Mouse (Mus musculus) natural killer cell, adult 2 months (primary cell): ENCODE measurements around the gene Rp2.

ENCODE experiments used
- DNase-seq, 2 experiments: peaks; one replicate each; pipeline ENCODE4 v3.0.0; 2022; ENCODE audit warnings: low spot score in 2 of 2

The Rp2 gene

DNA sequence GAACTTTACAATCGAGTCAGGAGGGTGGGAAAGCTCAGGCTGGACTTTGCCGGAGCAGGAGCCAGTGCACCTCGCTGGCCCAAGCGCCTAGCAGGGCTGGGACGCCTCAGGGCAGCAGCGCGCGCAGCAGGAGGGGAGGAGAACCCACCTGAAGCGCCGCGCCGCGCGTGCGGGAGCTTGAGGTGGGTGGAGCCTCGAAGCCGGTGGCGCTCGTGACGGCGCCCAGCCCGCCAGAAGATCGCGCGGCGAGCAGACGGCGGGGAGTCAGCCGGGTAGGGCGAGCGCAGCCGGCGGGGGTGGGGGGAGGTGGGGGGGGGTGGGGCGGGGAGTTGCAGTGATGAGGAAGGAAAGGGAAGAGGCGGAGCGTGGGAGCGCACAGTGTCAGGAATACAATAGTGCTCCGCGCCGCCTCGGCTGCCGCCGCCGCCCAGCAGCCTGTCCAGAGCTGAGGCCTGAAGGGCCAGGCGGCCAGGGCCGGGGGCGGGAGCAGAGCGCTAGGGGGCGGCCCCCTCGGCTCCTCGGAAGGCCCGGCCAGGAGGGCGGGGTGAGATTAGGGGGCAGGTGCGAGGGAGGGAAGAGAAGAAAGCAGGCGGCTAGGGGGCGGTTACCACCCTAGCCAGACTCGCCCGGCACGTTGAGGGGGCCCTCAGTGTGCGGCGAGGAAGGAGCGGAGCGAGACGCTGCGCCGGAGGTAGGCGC is 61.0 kb downstream of the Rp2 start, which contains the start of gene Jade3:
TSS of gene Jade3 (plus strand) at position 549 of the 699 bp plus-strand sequence.
- peak; percentile 68 to 72 for DNase-seq

DNA sequence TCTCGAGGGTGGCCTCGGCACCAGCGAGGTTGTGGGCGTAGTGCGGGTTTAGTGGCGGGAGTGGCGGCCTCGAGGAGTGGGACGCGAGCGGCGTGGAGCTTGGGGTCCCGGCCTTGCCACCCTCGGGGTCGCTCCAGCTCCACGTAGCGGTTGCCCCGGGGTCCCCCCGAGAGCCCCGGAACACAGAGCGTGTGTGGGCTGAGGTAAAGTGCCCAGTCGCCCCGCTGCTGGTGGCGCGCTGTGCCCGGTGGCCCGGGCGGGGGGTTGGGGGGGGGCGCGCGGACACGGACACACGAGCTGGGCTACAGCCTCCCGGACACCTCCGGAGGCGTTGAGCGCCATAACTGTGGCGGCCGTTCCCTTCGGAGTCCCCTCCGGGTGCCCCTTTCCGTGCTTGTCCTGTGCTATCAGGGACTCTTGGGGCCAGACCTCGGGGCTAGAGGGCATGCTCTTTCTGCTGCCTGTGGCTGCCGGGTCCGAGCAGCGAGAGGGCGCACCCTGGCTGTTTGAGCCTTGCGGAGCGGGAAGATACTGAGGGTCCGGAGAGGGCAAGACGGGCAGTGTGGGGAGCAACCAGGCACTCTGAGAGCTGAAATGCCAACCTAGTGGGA is 61.7 kb downstream of the Rp2 start:
- peak; percentile 1 to 7 for DNase-seq
